Mouse (Mus musculus) gastrocnemius, postnatal 25 days (tissue): ENCODE results near the gene Dusp3. TPM values are rescaled to one million over a fixed set of nuclear protein-coding genes. Genes with fewer than 3 reads are reported as not detected.
A peak's percentile ranks its signal among the peaks of the same experiment; 100 is the strongest.

Source experiments
- DNase-seq: peaks from one replicate; pipeline ENCODE4 v3.0.0; 2022
- total RNA-seq, 2 experiments: library from RNA; stranded (reverse); gene quantifications; 1 replicate in 1 of 2; 2 replicates in 1 of 2; pipeline ENCODE4 v1.2.3; 2021

The Dusp3 gene
- total RNA-seq, 2 experiments from 2014 or later = 134 to 137 TPM

DNA sequence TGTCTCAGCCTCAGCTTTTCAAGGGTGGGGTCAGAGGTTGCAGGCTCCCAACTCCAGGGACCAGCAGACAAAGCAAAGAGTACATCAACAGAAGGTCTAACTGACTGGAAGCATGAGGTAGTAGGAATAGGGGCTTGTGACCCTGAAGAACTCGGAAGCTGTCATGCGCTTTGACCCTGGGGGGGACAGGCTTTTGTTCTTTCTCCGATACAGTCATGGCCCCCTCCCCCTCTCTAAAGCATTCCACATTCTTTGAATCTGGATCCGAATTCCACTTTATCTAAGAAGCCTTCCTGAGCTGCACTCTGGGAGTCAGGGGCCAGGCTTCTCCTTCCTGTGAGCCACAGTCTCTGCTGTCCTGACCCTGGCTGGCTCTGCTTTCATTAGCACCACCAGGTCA is 54.8 kb downstream of the Dusp3 start:
- DNase-seq = no peak

DNA sequence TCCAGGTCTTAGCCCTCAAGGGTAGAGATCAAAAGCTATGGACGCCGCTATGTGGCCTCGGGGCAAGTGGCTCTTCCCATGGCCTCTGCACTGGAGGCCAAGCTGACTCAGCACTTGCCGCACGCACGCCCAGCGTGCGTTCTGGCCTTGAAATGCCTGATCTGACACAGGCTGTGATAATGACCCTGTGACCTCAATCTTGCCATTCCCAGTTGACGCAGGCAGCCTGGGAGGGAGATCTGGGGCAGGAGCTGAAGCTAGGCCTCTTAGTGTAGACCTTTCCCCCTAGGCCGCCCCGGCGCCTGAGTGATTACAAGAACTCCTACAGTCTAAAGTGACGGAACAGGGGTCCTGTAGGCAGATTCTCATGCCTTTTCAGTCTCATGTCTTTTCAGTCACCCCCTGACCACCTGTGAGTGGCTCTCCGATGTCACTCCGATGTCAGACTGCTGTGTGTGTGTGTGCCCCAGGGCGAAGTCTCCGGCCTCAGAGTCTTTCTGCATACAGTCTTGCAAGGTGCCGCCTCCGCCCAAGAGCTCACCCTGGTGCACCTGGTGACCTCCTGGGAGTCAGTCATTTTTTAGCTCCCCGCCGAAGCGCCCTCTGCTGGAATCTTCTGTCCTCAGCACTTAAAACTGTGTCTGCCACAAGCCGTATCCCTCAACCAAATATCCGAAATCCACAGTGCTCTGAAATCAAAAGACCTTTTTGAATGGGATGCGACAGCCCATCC is 58.6 kb downstream of the Dusp3 start:
- no peak for DNase-seq

DNA sequence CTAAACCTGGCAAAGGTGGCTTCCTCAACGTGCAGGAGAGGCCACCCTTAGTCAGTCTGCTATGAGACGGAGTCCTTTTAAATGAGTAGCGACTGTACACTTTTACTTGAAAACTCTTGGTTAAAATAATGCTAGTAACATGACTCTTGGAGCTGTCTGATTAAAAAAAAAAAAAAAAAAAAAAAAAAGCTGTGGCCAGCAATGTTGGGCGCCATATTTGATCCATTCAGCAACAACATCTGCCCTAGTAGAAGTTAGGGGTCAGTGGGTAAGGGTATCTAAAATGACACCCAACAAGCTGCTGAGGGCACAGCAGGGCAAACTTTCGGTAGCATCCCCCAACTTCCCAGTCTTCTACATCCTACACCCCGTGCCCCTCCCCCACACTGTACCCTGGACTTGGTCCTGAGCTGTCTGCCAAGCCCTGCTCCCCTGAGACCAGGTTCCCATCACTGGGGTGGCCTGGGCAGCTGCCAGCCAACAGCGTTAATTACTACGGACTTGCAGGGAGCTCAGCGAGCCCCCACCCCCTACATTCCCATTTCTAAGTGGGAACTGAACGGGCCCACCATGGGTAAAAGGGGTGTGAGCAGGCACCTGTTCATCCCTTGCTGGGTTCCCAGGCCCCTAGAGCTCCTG is 59.7 kb downstream of the Dusp3 start:
- DNase-seq = no peak

- DNase-seq = no peak
Measured at GRCm38 (mm10) chr11:101925636-101926035, 61.2 kb downstream of the Dusp3 start.

DNA sequence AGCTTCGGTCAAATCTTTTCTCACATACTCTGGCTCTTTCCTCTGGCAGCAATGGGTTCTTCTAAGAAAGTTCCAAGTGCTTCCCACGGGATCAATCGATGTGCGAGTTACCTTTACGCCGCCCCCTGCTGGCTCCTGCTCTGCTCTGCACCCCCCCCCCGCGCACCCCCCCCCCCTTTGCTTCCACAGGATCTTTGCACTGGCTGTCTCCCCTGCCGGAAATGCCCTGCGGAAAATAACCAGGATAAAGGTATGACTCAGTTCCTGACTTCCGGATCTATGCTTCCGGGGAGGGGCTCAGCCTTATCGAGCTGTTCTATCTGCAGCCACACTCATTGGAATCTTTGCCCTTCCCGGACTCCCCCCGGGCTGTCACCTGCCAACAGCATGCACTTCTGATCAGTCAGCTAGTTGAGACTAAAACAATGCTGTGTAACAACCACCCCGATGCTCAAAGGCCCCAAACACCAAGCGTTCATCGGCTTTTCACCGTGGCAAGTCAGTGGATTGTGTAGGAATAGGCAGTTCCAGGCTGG is 62.3 kb downstream of the Dusp3 start:
- no peak for DNase-seq

GRCm38 (mm10) chr11:101923988-101924387 is 62.8 kb downstream of the Dusp3 start:
- no peak for DNase-seq

DNA sequence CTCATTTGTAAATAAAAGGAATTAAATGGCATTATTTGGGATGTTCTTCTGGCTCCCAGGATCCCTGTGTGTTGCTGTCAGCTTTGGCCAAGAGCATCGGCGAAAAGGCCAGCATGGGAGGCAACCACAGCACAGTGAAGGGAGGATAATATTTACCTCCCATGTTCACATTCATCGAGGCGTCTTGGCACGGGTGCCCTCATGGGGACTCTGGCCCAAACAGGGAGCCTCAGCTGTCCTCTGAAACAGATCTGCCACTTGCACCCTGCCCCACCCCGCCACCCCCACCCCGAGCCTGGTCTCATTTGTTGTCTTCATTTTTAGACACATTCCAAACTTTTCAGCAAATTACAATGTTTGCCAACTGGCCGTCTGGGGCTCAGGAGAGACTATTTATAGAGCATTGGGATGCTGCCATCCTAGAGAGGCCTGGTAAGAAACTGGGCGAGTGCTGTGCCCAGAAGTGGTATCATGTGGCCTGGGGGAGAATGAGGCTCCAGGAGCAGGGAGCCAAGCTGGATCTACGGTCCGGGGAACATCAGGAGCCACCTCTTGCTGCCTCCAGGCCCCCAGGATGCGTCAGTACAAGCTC is 65.4 kb downstream of the Dusp3 start:
- DNase-seq = peak; percentile 32

Other genes with a start within 250 kb of the Dusp3 start
- gene Etv4, start 201.6 kb downstream of the Dusp3 start, total RNA-seq = 1 to 10 TPM; 5.7 to 6.1 TPM
- 1 to 10 TPM; 3.5 to 6.1 TPM for gene Meox1, start 92.6 kb downstream of the Dusp3 start, total RNA-seq
- gene Sost, start 20.0 kb downstream of the Dusp3 start, total RNA-seq = not detected
- not detected for gene Cfap97d1, start 2.7 kb downstream of the Dusp3 start, total RNA-seq
- 10 to 100 TPM; 17.6 to 29.5 TPM for gene Mpp3, start 41.4 kb upstream of the Dusp3 start, total RNA-seq
- 10 to 100 TPM; 13.1 to 16.5 TPM for gene Cd300lg, start 54.5 kb upstream of the Dusp3 start, total RNA-seq
- 1 to 10 TPM; 1.2 to 2.1 TPM for gene Mpp2, start 101.5 kb upstream of the Dusp3 start, total RNA-seq
- not detected for gene Ppy, start 114.3 kb upstream of the Dusp3 start, total RNA-seq
- gene Pyy, start 120.8 kb upstream of the Dusp3 start, total RNA-seq = not detected
- not detected for gene Nags, start 158.5 kb upstream of the Dusp3 start, total RNA-seq
- 10 to 100 TPM in 1 of 2 experiments, 1 to 10 TPM in 1; 9.8 to 12.6 TPM for gene Tmem101, start 169.4 kb upstream of the Dusp3 start, total RNA-seq
- gene Lsm12, start 198.3 kb upstream of the Dusp3 start, total RNA-seq = 10 to 100 TPM; 79.7 to 84.2 TPM
- 10 to 100 TPM; 37.8 to 44.5 TPM for gene G6pc3, start 202.6 kb upstream of the Dusp3 start, total RNA-seq
- gene Hdac5, start 243.2 kb upstream of the Dusp3 start, total RNA-seq = 10 to 100 TPM; 61.8 to 63.6 TPM